Mouse (Mus musculus): Measurements from ENCODE around the gene Slc35f4.

DNA sequence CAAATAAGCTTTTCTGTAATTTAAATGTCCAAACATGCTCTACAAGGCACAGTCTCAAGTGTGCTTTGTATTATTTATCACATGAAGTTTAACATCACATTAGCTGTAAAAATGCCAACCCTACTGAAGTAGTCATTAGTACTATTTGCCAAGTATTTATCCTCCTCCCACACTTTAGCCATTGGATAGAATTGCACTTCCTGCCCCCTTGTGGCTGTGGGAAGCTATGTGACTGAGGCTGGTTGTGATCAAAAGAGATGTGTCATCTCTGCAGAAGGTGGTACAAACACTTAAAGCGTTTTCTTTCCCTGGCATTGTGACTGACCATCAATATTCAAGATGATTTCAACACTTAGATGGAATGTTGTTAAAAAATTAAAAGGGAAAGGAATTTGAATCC lies 14.3 kb upstream of the Slc35f4 start:
- TF ChIP-seq CHD2 (IDR thresholded peaks at IDR 0.05; ENCODE audit: low read depth, low read length): no peak
- TF ChIP-seq ZNF384 (IDR thresholded peaks at IDR 0.05; ENCODE audit: low read depth, low read length): no peak
- no peak for TF ChIP-seq MAFK (IDR thresholded peaks at IDR 0.05; ENCODE audit: insufficient read depth, low read depth, low read length)

Data from ES-E14 (cell line).